Mouse (Mus musculus) kidney, embryonic 16.5 days (tissue): Measurements from ENCODE around the gene Ndufs8. TPM values are rescaled to one million over a fixed set of nuclear protein-coding genes. Genes with fewer than 3 reads are reported as not detected.

Experiments
- ATAC-seq: fragments of 200-750 bp; cut with Nextera tagmentation; 2 replicates; pipeline ENCODE4 v1.8.0; 2017; ENCODE audit warnings: moderate TSS enrichment; ENCODE audit not compliant: low FRiP score, low TSS enrichment
- H3K27ac ChIP-seq: fragments of 300-500 bp; sonication (generic); 2 replicates; pipeline ENCODE4 v1.5.1; 2014; ENCODE audit warnings: low read length
- H3K27me3 ChIP-seq: fragments of 300-500 bp; sonication (generic); 2 replicates; pipeline ENCODE4 v1.6.1; 2014; ENCODE audit warnings: low read length, control low read depth, mixed read lengths; ENCODE audit not compliant: insufficient read depth
- H3K36me3 ChIP-seq: fragments of 300-500 bp; sonication (generic); 2 replicates; pipeline ENCODE4 v1.6.1; 2014; ENCODE audit warnings: low read length, control low read depth, mixed read lengths; ENCODE audit not compliant: insufficient read depth
- H3K4me1 ChIP-seq: fragments of 300-500 bp; sonication (generic); 2 replicates; pipeline ENCODE4 v1.6.1; 2014; ENCODE audit warnings: low read length, control low read depth, mixed read lengths; ENCODE audit not compliant: insufficient read depth
- H3K4me2 ChIP-seq: fragments of 300-500 bp; sonication (generic); replicated peaks from 2 replicates; pipeline ENCODE4 v1.6.1; 2014; ENCODE audit warnings: low read depth, low read length
- H3K4me3 ChIP-seq: fragments of 300-500 bp; sonication (generic); 2 replicates; pipeline ENCODE4 v1.5.1; 2014; ENCODE audit warnings: mild to moderate bottlenecking, low read length
- H3K9ac ChIP-seq: fragments of 300-500 bp; sonication (generic); replicated peaks from 2 replicates; pipeline ENCODE4 v1.6.1; 2014; ENCODE audit warnings: low read length
- H3K9me3 ChIP-seq: fragments of 300-500 bp; sonication (generic); 2 replicates; pipeline ENCODE4 v1.6.1; 2016; ENCODE audit warnings: low read length, control low read depth
- WGBS: fragments of 180-500 bp; shearing (Covaris S2); extraction: QIAGEN DNeasy Blood & Tissue Kit; methylation state at CpG from one replicate; pipeline ENCODE4 v1.1.7; 2014; 5-methylcytosine and 5-hydroxymethylcytosine counted together
- polyA plus RNA-seq: library from polyadenylated mRNA; unstranded; fragments of >200 nt; fragmentation: Nextera tagmentation; extraction: Ambion mirVana; gene quantifications from 2 replicates; pipeline ENCODE4 v1.2.1, GENCODE M21; 2015

Gene Ndufs8
- polyA plus RNA-seq, 1 experiment from 2014 or later: 401 TPM

GRCm38 (mm10) chr19:3906795-3907786 is 5.5 kb downstream of the Ndufs8 start, which contains the start of gene Tcirg1:
Gene Tcirg1 (minus strand): TSS chr19:3907133.
- Histone ChIP-seq H3K4me3 (peak within 1 kb of the TSS; percentile 70), H3K4me1 (peaks cover 45% of the 10 kb centered on the region), H3K27ac (peak within 1 kb of the TSS; percentile 93), H3K27me3 (no peaks in the 10 kb centered on the region), H3K4me2 (peak within 1 kb of the TSS; percentile 83), H3K9me3 (no peaks in the 10 kb centered on the region), H3K36me3 (peaks cover 48% of the 10 kb centered on the region), H3K9ac (peak within 1 kb of the TSS; percentile 78)
- peak; percentile 88 for ATAC-seq
- WGBS: 3% methylated on average over 35 of the region's 36 CpGs

- Histone ChIP-seq H3K9me3 (no peaks in the 10 kb centered on the region), H3K4me2 (peak overlapping the region; percentile 83), H3K9ac (peak overlapping the region; percentile 78), H3K4me1 (peaks cover 38% of the 10 kb centered on the region), H3K4me3 (peak overlapping the region; percentile 70), H3K27ac (peak overlapping the region; percentile 93), H3K36me3 (peaks cover 56% of the 10 kb centered on the region), H3K27me3 (no peaks in the 10 kb centered on the region)
- 19% methylated on average over 10 of the region's 10 CpGs for WGBS
- 0 out of 2 replicates have a peak, but pooled peaks have one; percentile 1 for ATAC-seq
Measured at GRCm38 (mm10) chr19:3906326-3906725, 6.2 kb downstream of the Ndufs8 start.

GRCm38 (mm10) chr19:3905261-3905969 is 7.2 kb downstream of the Ndufs8 start:
- peak; percentile 8; the same call in 1 of the 2 replicates for ATAC-seq
- Histone ChIP-seq H3K4me2 (peak overlapping the region; percentile 83), H3K27ac (peak overlapping the region; percentile 93), H3K9ac (peak overlapping the region; percentile 78), H3K9me3 (no peaks in the 10 kb centered on the region), H3K4me1 (peaks cover 38% of the 10 kb centered on the region), H3K27me3 (no peaks in the 10 kb centered on the region), H3K4me3 (peak overlapping the region; percentile 70), H3K36me3 (peaks cover 52% of the 10 kb centered on the region)
- 12% methylated on average over 6 of the region's 6 CpGs for WGBS

- Histone ChIP-seq H3K36me3 (peaks cover 41% of the 10 kb centered on the region), H3K4me1 (peaks cover 38% of the 10 kb centered on the region), H3K4me2 (peak overlapping the region; percentile 83), H3K9ac (0 out of 2 replicates have a peak overlapping the region, but pooled peaks have one; percentile 2), H3K4me3 (no peak overlapping the region; the same call in 1 of the 2 replicates), H3K27ac (peak overlapping the region; percentile 93; the same call in 1 of the 2 replicates), H3K27me3 (no peaks in the 10 kb centered on the region), H3K9me3 (no peaks in the 10 kb centered on the region)
- 54% methylated on average over 10 of the region's 10 CpGs for WGBS
- no peak for ATAC-seq
Measured at GRCm38 (mm10) chr19:3904363-3904675, 8.3 kb downstream of the Ndufs8 start.

GRCm38 (mm10) chr19:3903648-3904362 is 8.8 kb downstream of the Ndufs8 start:
- Histone ChIP-seq H3K4me2 (0 out of 2 replicates have a peak overlapping the region, but pooled peaks have one; percentile 83), H3K27ac (no peak overlapping the region), H3K9me3 (no peaks in the 10 kb centered on the region), H3K4me3 (no peak overlapping the region), H3K4me1 (peaks cover 38% of the 10 kb centered on the region), H3K36me3 (peaks cover 37% of the 10 kb centered on the region), H3K27me3 (no peaks in the 10 kb centered on the region), H3K9ac (0 out of 2 replicates have a peak overlapping the region, but pooled peaks have one; percentile 2)
- 72% methylated on average over 25 of the region's 25 CpGs for WGBS
- no peak for ATAC-seq

- H3K36me3 ChIP-seq: peaks cover 36% of the 10 kb centered on the region
- H3K9ac ChIP-seq: no peak overlapping the region
- peaks cover 38% of the 10 kb centered on the region for H3K4me1 ChIP-seq
- WGBS: 83% methylated on average over 12 of the region's 12 CpGs
- H3K9me3 ChIP-seq: no peaks in the 10 kb centered on the region
- H3K27ac ChIP-seq: no peak overlapping the region
- no peak overlapping the region for H3K4me2 ChIP-seq
- no peak for ATAC-seq
- no peaks in the 10 kb centered on the region for H3K27me3 ChIP-seq
- H3K4me3 ChIP-seq: no peak overlapping the region
Measured at GRCm38 (mm10) chr19:3902966-3903365, 9.6 kb downstream of the Ndufs8 start.

GRCm38 (mm10) chr19:3899618-3900017 is 13.0 kb downstream of the Ndufs8 start:
- H3K9me3 ChIP-seq: no peaks in the 10 kb centered on the region
- WGBS: 95% methylated on average over 4 of the region's 4 CpGs
- H3K9ac ChIP-seq: no peak overlapping the region
- H3K36me3 ChIP-seq: peaks cover 67% of the 10 kb centered on the region
- H3K4me3 ChIP-seq: no peak overlapping the region
- no peak for ATAC-seq
- H3K4me2 ChIP-seq: no peak overlapping the region
- peaks cover 9% of the 10 kb centered on the region for H3K4me1 ChIP-seq
- H3K27me3 ChIP-seq: no peaks in the 10 kb centered on the region
- H3K27ac ChIP-seq: no peak overlapping the region

GRCm38 (mm10) chr19:3898952-3899351 is 13.6 kb downstream of the Ndufs8 start:
- Histone ChIP-seq H3K4me2 (no peak overlapping the region), H3K4me3 (no peak overlapping the region), H3K9ac (no peak overlapping the region), H3K27ac (no peak overlapping the region), H3K36me3 (peaks cover 72% of the 10 kb centered on the region), H3K9me3 (no peaks in the 10 kb centered on the region), H3K4me1 (0 out of 2 replicates have a peak, but pooled peaks cover 3% of the 10 kb centered on the region), H3K27me3 (no peaks in the 10 kb centered on the region)
- no peak for ATAC-seq
- 61% methylated on average over 7 of the region's 7 CpGs for WGBS

- no peak overlapping the region for H3K9ac ChIP-seq
- no peaks in the 10 kb centered on the region for H3K27me3 ChIP-seq
- H3K36me3 ChIP-seq: peaks cover 72% of the 10 kb centered on the region
- no peak overlapping the region for H3K27ac ChIP-seq
- no peaks in the 10 kb centered on the region for H3K9me3 ChIP-seq
- WGBS: 85% methylated on average over 5 of the region's 5 CpGs
- H3K4me3 ChIP-seq: no peak overlapping the region
- ATAC-seq: no peak
- H3K4me1 ChIP-seq: no peaks in the 10 kb centered on the region
- H3K4me2 ChIP-seq: no peak overlapping the region
Measured at GRCm38 (mm10) chr19:3897557-3897956, 15.0 kb downstream of the Ndufs8 start.
